Mouse (Mus musculus) limb, embryonic 12.5 days (tissue): Measurements from ENCODE around the gene Pex14. TPM values are rescaled to one million over a fixed set of nuclear protein-coding genes. Genes with fewer than 3 reads are reported as not detected.

Experiments
- ATAC-seq: fragments of 200-750 bp; cut with Nextera tagmentation; 2 replicates; pipeline ENCODE4 v1.8.0; 2017; ENCODE audit warnings: low read depth, moderate TSS enrichment; ENCODE audit not compliant: insufficient number of reproducible peaks, insufficient read depth, low FRiP score, low TSS enrichment
- H3K27ac ChIP-seq: fragments of 300-500 bp; sonication (generic); 2 replicates; pipeline ENCODE4 v1.5.1; 2016; ENCODE audit warnings: mild to moderate bottlenecking, moderate library complexity
- H3K27me3 ChIP-seq: fragments of 300-500 bp; sonication (generic); 2 replicates; pipeline ENCODE4 v1.6.1; 2016; ENCODE audit warnings: mild to moderate bottlenecking, moderate library complexity
- H3K36me3 ChIP-seq: fragments of 300-500 bp; sonication (generic); 2 replicates; pipeline ENCODE4 v1.6.1; 2016; ENCODE audit warnings: mild to moderate bottlenecking, moderate library complexity
- H3K4me1 ChIP-seq: fragments of 300-500 bp; sonication (generic); replicated peaks from 2 replicates; pipeline ENCODE4 v1.6.1; 2016
- H3K4me2 ChIP-seq: fragments of 300-500 bp; sonication (generic); 2 replicates; pipeline ENCODE4 v1.6.1; 2016; ENCODE audit warnings: mild to moderate bottlenecking, moderate library complexity
- H3K4me3 ChIP-seq: fragments of 300-500 bp; sonication (generic); replicated peaks from 2 replicates; pipeline ENCODE4 v1.5.1; 2016; ENCODE audit warnings: mild to moderate bottlenecking
- H3K9ac ChIP-seq: fragments of 300-500 bp; sonication (generic); replicated peaks from 2 replicates; pipeline ENCODE4 v1.6.1; 2016; ENCODE audit warnings: mild to moderate bottlenecking, moderate library complexity
- H3K9me3 ChIP-seq: fragments of 300-500 bp; sonication (generic); 2 replicates; pipeline ENCODE4 v1.6.1; 2016; ENCODE audit warnings: mild to moderate bottlenecking, moderate library complexity
- WGBS: fragments of 180-500 bp; shearing (Covaris S2); methylation state at CpG from one replicate; pipeline ENCODE4 v1.1.7; 2016; 5-methylcytosine and 5-hydroxymethylcytosine counted together
- polyA plus RNA-seq: library from polyadenylated mRNA; unstranded; fragments of >200 nt; fragmentation: Nextera tagmentation; extraction: Ambion mirVana; gene quantifications from 2 replicates; pipeline ENCODE4 v1.2.1, GENCODE M21; 2016

Pex14 gene
- polyA plus RNA-seq, 1 experiment from 2014 or later = 55.2 TPM

GRCm38 (mm10) chr4:148914863-148915622 is 184.6 kb downstream of the Pex14 start:
- H3K4me3 ChIP-seq = no peak overlapping the region
- no peaks in the 10 kb centered on the region for H3K9me3 ChIP-seq
- H3K27me3 ChIP-seq = peaks cover 45% of the 10 kb centered on the region
- peak; percentile 40 for ATAC-seq
- WGBS = 35% methylated on average over 10 of the region's 10 CpGs
- H3K4me2 ChIP-seq = no peak overlapping the region
- no peak overlapping the region for H3K27ac ChIP-seq
- no peaks in the 10 kb centered on the region for H3K36me3 ChIP-seq
- H3K9ac ChIP-seq = no peak overlapping the region
- peaks cover 85% of the 10 kb centered on the region for H3K4me1 ChIP-seq

- peaks cover 30% of the 10 kb centered on the region for H3K27me3 ChIP-seq
- peaks cover 85% of the 10 kb centered on the region for H3K4me1 ChIP-seq
- no peak for ATAC-seq
- WGBS = 57% methylated on average over 8 of the region's 8 CpGs
- no peak overlapping the region; the same call in 1 of the 2 replicates for H3K27ac ChIP-seq
- no peak overlapping the region for H3K4me3 ChIP-seq
- no peaks in the 10 kb centered on the region for H3K9me3 ChIP-seq
- H3K36me3 ChIP-seq = no peaks in the 10 kb centered on the region
- H3K9ac ChIP-seq = no peak overlapping the region
- H3K4me2 ChIP-seq = no peak overlapping the region
These were observed 186.7 kb downstream of the Pex14 start for GRCm38 (mm10) chr4:148912826-148913590.

- H3K4me2 ChIP-seq = no peak overlapping the region
- WGBS = 42% methylated on average over 7 of the region's 7 CpGs
- H3K9ac ChIP-seq = no peak overlapping the region
- no peaks in the 10 kb centered on the region for H3K9me3 ChIP-seq
- H3K4me1 ChIP-seq = peaks cover 89% of the 10 kb centered on the region
- no peak for ATAC-seq
- H3K27me3 ChIP-seq = peaks cover 26% of the 10 kb centered on the region
- H3K36me3 ChIP-seq = no peaks in the 10 kb centered on the region
- no peak overlapping the region; the same call in 1 of the 2 replicates for H3K27ac ChIP-seq
- no peak overlapping the region for H3K4me3 ChIP-seq
These were observed 187.5 kb downstream of the Pex14 start for GRCm38 (mm10) chr4:148912134-148912533.

Other genes starting within 250 kb of the Pex14 start
- 29.8 and 30.6 TPM in 2 replicates for gene Dffa, start 4.3 kb upstream of the Pex14 start, polyA plus RNA-seq
- gene Cort, start 26.9 kb upstream of the Pex14 start, polyA plus RNA-seq = 0.33 and 0.87 TPM in 2 replicates
- gene Cenps, start 37.8 kb upstream of the Pex14 start, polyA plus RNA-seq = 46.9 and 47.9 TPM in 2 replicates
- gene Pgd, start 66.9 kb upstream of the Pex14 start, polyA plus RNA-seq = 121 and 122 TPM in 2 replicates
- gene Kif1b, start 207.8 kb upstream of the Pex14 start, polyA plus RNA-seq = 46.2 and 52.2 TPM in 2 replicates